Mouse (Mus musculus) intestine, embryonic 15.5 days (tissue): Measurements from ENCODE around the gene Pomt2. TPM values are rescaled to one million over a fixed set of nuclear protein-coding genes. Genes with fewer than 3 reads are reported as not detected.

Experiments
- ATAC-seq: fragments of 200-750 bp; cut with Nextera tagmentation; 2 replicates; pipeline ENCODE4 v1.8.0; 2017; ENCODE audit warnings: moderate TSS enrichment, moderate library complexity
- H3K27ac ChIP-seq: fragments of 300-500 bp; sonication (generic); 2 replicates; pipeline ENCODE4 v1.5.1; 2015; ENCODE audit warnings: mild to moderate bottlenecking, inconsistent platforms
- H3K27me3 ChIP-seq: fragments of 300-500 bp; sonication (generic); replicated peaks from 2 replicates; pipeline ENCODE4 v1.6.1; 2015; ENCODE audit warnings: inconsistent platforms
- H3K36me3 ChIP-seq: fragments of 300-500 bp; sonication (generic); 2 replicates; pipeline ENCODE4 v1.6.1; 2015; ENCODE audit warnings: inconsistent platforms
- H3K4me1 ChIP-seq: fragments of 300-500 bp; sonication (generic); replicated peaks from 2 replicates; pipeline ENCODE4 v1.6.1; 2015; ENCODE audit warnings: inconsistent platforms
- H3K4me2 ChIP-seq: fragments of 300-500 bp; sonication (generic); replicated peaks from 2 replicates; pipeline ENCODE4 v1.6.1; 2015; ENCODE audit warnings: mild to moderate bottlenecking, inconsistent platforms
- H3K4me3 ChIP-seq: fragments of 300-500 bp; sonication (generic); replicated peaks from 2 replicates; pipeline ENCODE4 v1.5.1; 2015; ENCODE audit warnings: inconsistent platforms
- H3K9ac ChIP-seq: fragments of 300-500 bp; sonication (generic); 2 replicates; pipeline ENCODE4 v1.6.1; 2015; ENCODE audit warnings: inconsistent platforms
- H3K9me3 ChIP-seq: fragments of 300-500 bp; sonication (generic); 2 replicates; pipeline ENCODE4 v1.6.1; 2016; ENCODE audit warnings: inconsistent platforms
- WGBS: fragments of 180-500 bp; shearing (Covaris S2); methylation state at CpG from one replicate; pipeline ENCODE4 v1.1.7; 2015; 5-methylcytosine and 5-hydroxymethylcytosine counted together
- polyA plus RNA-seq: library from polyadenylated mRNA; unstranded; fragments of >200 nt; fragmentation: Nextera tagmentation; extraction: Ambion mirVana; gene quantifications from 2 replicates; pipeline ENCODE4 v1.2.1, GENCODE M21; 2015

The Pomt2 gene
- polyA plus RNA-seq, 1 experiment from 2014 or later = 13.1 TPM

- WGBS = 66% methylated on average over 7 of the region's 7 CpGs
- ATAC-seq = no peak
- Histone ChIP-seq H3K4me3 (no peak overlapping the region), H3K4me2 (no peak overlapping the region), H3K4me1 (0 out of 2 replicates have a peak, but pooled peaks cover 3% of the 10 kb centered on the region), H3K36me3 (no peaks in the 10 kb centered on the region), H3K9ac (no peak overlapping the region), H3K27me3 (no peaks in the 10 kb centered on the region), H3K27ac (no peak overlapping the region), H3K9me3 (no peaks in the 10 kb centered on the region)
These were observed 60.5 kb downstream of the Pomt2 start for GRCm38 (mm10) chr12:87087236-87087635.

- H3K36me3 ChIP-seq = no peaks in the 10 kb centered on the region
- WGBS = 78% methylated on average over 8 of the region's 8 CpGs
- no peak overlapping the region for H3K9ac ChIP-seq
- H3K27me3 ChIP-seq = no peaks in the 10 kb centered on the region
- no peak for ATAC-seq
- no peaks in the 10 kb centered on the region for H3K9me3 ChIP-seq
- no peaks in the 10 kb centered on the region for H3K4me1 ChIP-seq
- H3K4me2 ChIP-seq = no peak overlapping the region
- no peak overlapping the region for H3K4me3 ChIP-seq
- no peak overlapping the region for H3K27ac ChIP-seq
These were observed 65.0 kb downstream of the Pomt2 start for GRCm38 (mm10) chr12:87082797-87083196.

- no peaks in the 10 kb centered on the region for H3K27me3 ChIP-seq
- 89% methylated on average over 2 of the region's 2 CpGs for WGBS
- no peak overlapping the region for H3K4me3 ChIP-seq
- H3K9me3 ChIP-seq = no peaks in the 10 kb centered on the region
- no peak overlapping the region for H3K27ac ChIP-seq
- H3K36me3 ChIP-seq = no peaks in the 10 kb centered on the region
- no peaks in the 10 kb centered on the region for H3K4me1 ChIP-seq
- no peak overlapping the region for H3K9ac ChIP-seq
- ATAC-seq = no peak
- no peak overlapping the region for H3K4me2 ChIP-seq
These were observed 71.2 kb downstream of the Pomt2 start for GRCm38 (mm10) chr12:87076610-87077009.

- H3K4me3 ChIP-seq = no peak overlapping the region
- H3K36me3 ChIP-seq = no peaks in the 10 kb centered on the region
- H3K27me3 ChIP-seq = no peaks in the 10 kb centered on the region
- H3K4me1 ChIP-seq = no peaks in the 10 kb centered on the region
- WGBS = 63% methylated on average over 5 of the region's 5 CpGs
- no peak overlapping the region for H3K27ac ChIP-seq
- no peak for ATAC-seq
- no peak overlapping the region for H3K4me2 ChIP-seq
- H3K9me3 ChIP-seq = no peaks in the 10 kb centered on the region
- no peak overlapping the region for H3K9ac ChIP-seq
These were observed 77.2 kb downstream of the Pomt2 start for GRCm38 (mm10) chr12:87070520-87070919.

- Histone ChIP-seq H3K4me3 (no peak overlapping the region), H3K27ac (no peak overlapping the region), H3K36me3 (no peaks in the 10 kb centered on the region), H3K9me3 (no peaks in the 10 kb centered on the region), H3K4me1 (no peaks in the 10 kb centered on the region), H3K9ac (no peak overlapping the region), H3K4me2 (no peak overlapping the region), H3K27me3 (no peaks in the 10 kb centered on the region)
- no peak for ATAC-seq
- 78% methylated on average over 5 of the region's 5 CpGs for WGBS
These were observed 81.3 kb downstream of the Pomt2 start for GRCm38 (mm10) chr12:87066429-87066828.

GRCm38 (mm10) chr12:87065446-87065845 is 82.3 kb downstream of the Pomt2 start:
- no peaks in the 10 kb centered on the region for H3K9me3 ChIP-seq
- no peak overlapping the region for H3K27ac ChIP-seq
- H3K36me3 ChIP-seq = no peaks in the 10 kb centered on the region
- ATAC-seq = no peak
- H3K4me1 ChIP-seq = no peaks in the 10 kb centered on the region
- H3K27me3 ChIP-seq = no peaks in the 10 kb centered on the region
- no peak overlapping the region for H3K4me2 ChIP-seq
- H3K4me3 ChIP-seq = no peak overlapping the region
- H3K9ac ChIP-seq = no peak overlapping the region
- 87% methylated on average over 11 of the region's 11 CpGs for WGBS

GRCm38 (mm10) chr12:87057066-87057465 is 90.7 kb downstream of the Pomt2 start:
- 66% methylated on average over 17 of the region's 17 CpGs for WGBS
- ATAC-seq = no peak
- Histone ChIP-seq H3K4me1 (no peaks in the 10 kb centered on the region), H3K27me3 (peaks cover 5% of the 10 kb centered on the region; the same call in 1 of the 2 replicates), H3K4me2 (no peak overlapping the region), H3K27ac (no peak overlapping the region), H3K9ac (no peak overlapping the region), H3K4me3 (no peak overlapping the region), H3K9me3 (no peaks in the 10 kb centered on the region), H3K36me3 (no peaks in the 10 kb centered on the region)

Other genes starting within 250 kb of the Pomt2 start
- 10.6 TPM in 2 replicates for gene Cipc, start 200.9 kb downstream of the Pomt2 start, polyA plus RNA-seq
- 0.06 and 0.34 TPM in 2 replicates for gene Zdhhc22, start 157.5 kb downstream of the Pomt2 start, polyA plus RNA-seq
- gene Tmem63c, start 126.6 kb downstream of the Pomt2 start, polyA plus RNA-seq = 0.44 and 0.63 TPM in 2 replicates
- gene Ngb, start 45.4 kb downstream of the Pomt2 start, polyA plus RNA-seq = 1.1 and 1.2 TPM in 2 replicates
- gene Gstz1, start 803 bp downstream of the Pomt2 start, polyA plus RNA-seq = 44.8 and 48.5 TPM in 2 replicates
- gene Samd15, start 51.8 kb upstream of the Pomt2 start, polyA plus RNA-seq = 1.1 and 1.7 TPM in 2 replicates
- gene Tmed8, start 52.5 kb upstream of the Pomt2 start, polyA plus RNA-seq = 1.7 TPM in 2 replicates
- gene Noxred1, start 90.8 kb upstream of the Pomt2 start, polyA plus RNA-seq = 0.25 and 0.36 TPM in 2 replicates
- gene Vipas39, start 118.3 kb upstream of the Pomt2 start, polyA plus RNA-seq = 36.6 and 40.1 TPM in 2 replicates
- gene Ahsa1, start 118.5 kb upstream of the Pomt2 start, polyA plus RNA-seq = 228 and 230 TPM in 2 replicates
- gene Ism2, start 151.7 kb upstream of the Pomt2 start, polyA plus RNA-seq = 0.49 and 0.55 TPM in 2 replicates
- 115 and 119 TPM in 2 replicates for gene Sptlc2, start 240.4 kb upstream of the Pomt2 start, polyA plus RNA-seq